Mouse (Mus musculus) heart, embryonic 10.5 days (tissue): ENCODE results near the gene Tubb4b. TPM values are rescaled to one million over a fixed set of nuclear protein-coding genes. Genes with fewer than 3 reads are reported as not detected.
A peak's percentile ranks its signal among the peaks of the same experiment; 100 is the strongest.

ENCODE experiments used
- DNase-seq: peaks from one replicate; pipeline ENCODE4 v3.0.0-alpha.2; 2017; ENCODE audit warnings: low spot score
- H3K27ac ChIP-seq: fragments of 300-500 bp; sonication (generic); 2 replicates; pipeline ENCODE4 v1.5.1; 2016; ENCODE audit warnings: mild to moderate bottlenecking
- H3K27me3 ChIP-seq: fragments of 300-500 bp; sonication (generic); 2 replicates; pipeline ENCODE4 v1.6.1; 2016; ENCODE audit warnings: mild to moderate bottlenecking; ENCODE audit not compliant: poor library complexity, insufficient read depth, severe bottlenecking
- H3K36me3 ChIP-seq: fragments of 300-500 bp; sonication (generic); 2 replicates; pipeline ENCODE4 v1.6.1; 2016; ENCODE audit warnings: mild to moderate bottlenecking, moderate library complexity
- H3K4me1 ChIP-seq: fragments of 300-500 bp; sonication (generic); 2 replicates; pipeline ENCODE4 v1.6.1; 2016; ENCODE audit warnings: mild to moderate bottlenecking
- H3K4me3 ChIP-seq: fragments of 300-500 bp; sonication (generic); 2 replicates; pipeline ENCODE4 v1.5.1; 2016; ENCODE audit warnings: mild to moderate bottlenecking, moderate library complexity
- H3K9me3 ChIP-seq: fragments of 300-500 bp; sonication (generic); 2 replicates; pipeline ENCODE4 v1.6.1; 2016; ENCODE audit warnings: mild to moderate bottlenecking, moderate library complexity
- WGBS: fragments of 180-500 bp; shearing (Covaris S2); methylation state at CpG from one replicate; pipeline ENCODE4 v1.1.7; 2016; 5-methylcytosine and 5-hydroxymethylcytosine counted together
- polyA plus RNA-seq: library from polyadenylated mRNA; unstranded; fragments of >200 nt; fragmentation: Nextera tagmentation; extraction: Ambion mirVana; gene quantifications from 2 replicates; pipeline ENCODE4 v1.2.1, GENCODE M21; 2016

Gene Tubb4b
- 544 and 610 TPM in 2 replicates for polyA plus RNA-seq

DNA sequence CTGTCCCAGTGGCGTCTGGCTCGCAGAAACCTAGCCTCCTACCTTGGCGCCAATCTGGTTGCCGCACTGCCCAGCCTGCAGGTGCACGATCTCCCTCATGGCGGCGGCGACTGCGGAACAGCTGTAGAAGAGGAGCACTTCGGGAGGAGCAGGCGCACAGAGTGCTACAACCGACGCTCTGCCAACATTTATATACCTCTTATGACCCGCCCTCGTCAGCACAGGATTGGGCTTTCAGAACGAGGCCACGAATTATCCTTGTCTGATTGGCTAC, at the start of gene Tubb4b:
TSS of gene Tubb4b (minus strand) at position 211 of the 274 bp plus-strand sequence.
- peak within 1 kb of the TSS; percentile 93 for H3K27ac ChIP-seq
- 0 out of 2 replicates have a peak, but pooled peaks cover 3% of the 10 kb centered on the region for H3K27me3 ChIP-seq
- H3K4me1 ChIP-seq: peaks cover 38% of the 10 kb centered on the region
- peaks cover 17% of the 10 kb centered on the region for H3K36me3 ChIP-seq
- no peak for DNase-seq
- WGBS: 0% methylated on average over 17 of the region's 17 CpGs
- no peaks in the 10 kb centered on the region for H3K9me3 ChIP-seq
- H3K4me3 ChIP-seq: peak within 1 kb of the TSS; percentile 82

DNA sequence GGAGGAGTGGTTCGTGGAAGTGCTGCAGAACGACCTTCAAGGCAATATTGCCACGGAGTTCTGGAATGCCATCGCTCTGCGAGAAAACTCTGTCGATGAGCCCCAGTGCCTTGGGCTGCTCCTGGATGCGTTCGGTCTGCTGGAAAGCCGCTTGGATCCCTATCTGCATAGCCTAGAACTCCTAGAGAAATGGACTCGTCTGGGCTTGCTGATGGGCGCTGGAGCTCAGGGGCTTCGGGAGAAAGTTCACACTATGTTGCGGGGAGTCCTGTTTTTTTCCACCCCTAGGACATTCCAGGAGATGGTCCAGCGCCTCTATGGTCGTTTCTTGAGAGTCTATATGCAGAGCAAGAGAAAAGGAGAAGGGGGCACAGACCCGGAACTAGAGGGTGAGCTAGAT, 48.5 kb upstream of the Tubb4b start:
- Histone ChIP-seq H3K27me3 (no peaks in the 10 kb centered on the region), H3K27ac (peak overlapping the region; percentile 92), H3K36me3 (peaks cover 80% of the 10 kb centered on the region), H3K4me1 (peaks cover 26% of the 10 kb centered on the region), H3K4me3 (peak overlapping the region; percentile 91), H3K9me3 (no peaks in the 10 kb centered on the region)
- 27% methylated on average over 16 of the region's 16 CpGs for WGBS
- no peak for DNase-seq

DNA sequence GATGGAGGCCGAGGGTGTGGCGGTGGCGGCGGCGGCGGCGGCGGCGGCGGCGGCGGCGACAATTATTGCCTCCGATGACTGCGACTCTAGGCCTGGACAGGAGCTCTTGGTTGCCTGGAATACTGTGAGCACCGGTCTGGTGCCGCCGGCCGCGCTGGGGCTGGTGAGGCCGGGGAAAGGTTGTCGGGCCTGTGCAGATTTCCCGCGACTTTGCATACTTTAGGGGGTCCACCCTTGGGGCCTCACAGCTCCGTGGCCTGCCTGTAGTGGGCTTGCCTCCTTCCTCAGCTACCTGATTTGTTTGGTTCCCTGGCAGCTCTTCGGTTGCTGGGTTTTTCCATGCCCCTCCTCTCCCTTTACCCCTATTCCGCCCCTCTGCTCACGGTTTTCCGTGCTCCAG, 48.0 kb upstream of the Tubb4b start:
- peak overlapping the region; percentile 91 for H3K4me3 ChIP-seq
- H3K9me3 ChIP-seq: no peaks in the 10 kb centered on the region
- H3K27me3 ChIP-seq: no peaks in the 10 kb centered on the region
- H3K36me3 ChIP-seq: peaks cover 79% of the 10 kb centered on the region
- DNase-seq: no peak
- H3K27ac ChIP-seq: peak overlapping the region; percentile 92
- peaks cover 26% of the 10 kb centered on the region for H3K4me1 ChIP-seq
- WGBS: under 1% methylated on average over 29 of the region's 29 CpGs

- Histone ChIP-seq H3K4me3 (peak within 1 kb of the TSS; percentile 91), H3K27ac (peak within 1 kb of the TSS; percentile 92), H3K36me3 (peaks cover 74% of the 10 kb centered on the region), H3K4me1 (peaks cover 31% of the 10 kb centered on the region), H3K9me3 (no peaks in the 10 kb centered on the region), H3K27me3 (no peaks in the 10 kb centered on the region)
- under 1% methylated on average over 55 of the region's 55 CpGs for WGBS
- peak; percentile 99 for DNase-seq
Measured at GRCm38 (mm10) chr2:25271827-25272511, 47.5 kb upstream of the Tubb4b start, which contains the start of the genes Ssna1 and Anapc2. Ssna1 (minus strand) TSS chr2:25272438. Anapc2 (plus strand) TSS chr2:25272478.

DNA sequence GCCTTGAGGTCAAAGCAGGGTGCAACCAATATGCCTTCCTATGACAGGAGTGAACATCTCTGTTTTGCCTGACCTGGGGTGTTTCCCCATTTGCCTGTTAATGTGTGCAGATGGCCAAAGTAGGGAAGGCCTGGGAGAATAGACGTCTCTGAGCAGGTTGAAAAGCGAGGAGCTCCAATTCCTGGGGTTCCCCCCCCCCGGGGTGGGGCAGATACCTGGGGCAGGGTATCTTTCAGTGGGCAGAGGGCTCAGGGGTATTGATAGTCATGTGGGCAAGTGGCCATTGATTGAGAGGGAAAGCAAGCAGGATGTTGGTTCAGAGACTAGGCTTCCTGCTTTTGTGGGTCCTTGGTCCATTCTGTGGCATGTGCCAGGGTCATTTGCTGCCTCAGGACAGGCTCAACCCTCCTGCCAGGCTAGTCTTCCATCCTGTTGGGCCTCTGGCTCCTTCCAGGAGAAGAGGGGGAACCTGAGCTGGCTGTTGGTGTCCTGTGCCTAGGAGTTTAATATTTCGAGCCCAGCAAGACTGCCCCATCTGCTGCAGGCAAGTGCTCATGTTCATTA, 43.3 kb upstream of the Tubb4b start:
- H3K4me1 ChIP-seq: peaks cover 50% of the 10 kb centered on the region
- no peak overlapping the region for H3K27ac ChIP-seq
- no peak for DNase-seq
- peaks cover 25% of the 10 kb centered on the region for H3K27me3 ChIP-seq
- H3K4me3 ChIP-seq: no peak overlapping the region
- H3K9me3 ChIP-seq: no peaks in the 10 kb centered on the region
- WGBS: 66% methylated on average over 4 of the region's 4 CpGs
- H3K36me3 ChIP-seq: peaks cover 36% of the 10 kb centered on the region

DNA sequence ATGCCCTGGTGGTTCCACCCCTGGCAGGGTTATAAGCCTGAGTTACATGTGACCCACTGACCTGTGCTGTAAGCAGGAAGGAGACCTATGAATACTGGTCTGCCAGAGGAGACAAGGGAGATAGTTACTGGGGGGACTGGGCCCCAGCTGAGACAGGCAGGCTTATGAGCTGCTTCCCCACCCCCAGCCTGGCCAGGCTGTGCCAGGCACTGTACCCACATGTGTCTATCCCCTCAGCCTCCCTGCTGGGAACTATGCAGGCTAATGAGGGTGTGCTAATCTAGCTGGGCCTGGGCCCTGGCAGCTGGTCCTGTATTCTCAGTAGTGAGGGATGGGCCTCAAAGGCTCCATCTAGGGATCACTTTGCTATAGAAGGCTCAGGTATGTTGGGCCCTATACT, 42.7 kb upstream of the Tubb4b start:
- no peak overlapping the region for H3K4me3 ChIP-seq
- no peaks in the 10 kb centered on the region for H3K9me3 ChIP-seq
- peaks cover 49% of the 10 kb centered on the region for H3K4me1 ChIP-seq
- H3K27me3 ChIP-seq: peaks cover 25% of the 10 kb centered on the region
- H3K36me3 ChIP-seq: peaks cover 36% of the 10 kb centered on the region
- H3K27ac ChIP-seq: no peak overlapping the region
- DNase-seq: no peak

GRCm38 (mm10) chr2:25266720-25267119, 42.2 kb upstream of the Tubb4b start:
- Histone ChIP-seq H3K4me1 (peaks cover 48% of the 10 kb centered on the region), H3K4me3 (no peak overlapping the region), H3K27ac (peak overlapping the region; percentile 31; the same call in 1 of the 2 replicates)

GRCm38 (mm10) chr2:25265897-25266656, 41.6 kb upstream of the Tubb4b start:
- H3K4me3 ChIP-seq: peak overlapping the region; percentile 25; the same call in 1 of the 2 replicates
- H3K27me3 ChIP-seq: peaks cover 25% of the 10 kb centered on the region
- peaks cover 42% of the 10 kb centered on the region for H3K4me1 ChIP-seq
- DNase-seq: no peak
- peak overlapping the region; percentile 31 for H3K27ac ChIP-seq
- no peaks in the 10 kb centered on the region for H3K9me3 ChIP-seq
- 58% methylated on average over 6 of the region's 6 CpGs for WGBS
- H3K36me3 ChIP-seq: peaks cover 33% of the 10 kb centered on the region

More at GRCm38 (mm10) chr2:25266720-25267119, 42.2 kb upstream of the Tubb4b start:
- Histone ChIP-seq H3K9me3 (no peaks in the 10 kb centered on the region), H3K27me3 (peaks cover 25% of the 10 kb centered on the region), H3K36me3 (peaks cover 36% of the 10 kb centered on the region)
- WGBS: 42% methylated on average over 2 of the region's 2 CpGs
- no peak for DNase-seq

DNA sequence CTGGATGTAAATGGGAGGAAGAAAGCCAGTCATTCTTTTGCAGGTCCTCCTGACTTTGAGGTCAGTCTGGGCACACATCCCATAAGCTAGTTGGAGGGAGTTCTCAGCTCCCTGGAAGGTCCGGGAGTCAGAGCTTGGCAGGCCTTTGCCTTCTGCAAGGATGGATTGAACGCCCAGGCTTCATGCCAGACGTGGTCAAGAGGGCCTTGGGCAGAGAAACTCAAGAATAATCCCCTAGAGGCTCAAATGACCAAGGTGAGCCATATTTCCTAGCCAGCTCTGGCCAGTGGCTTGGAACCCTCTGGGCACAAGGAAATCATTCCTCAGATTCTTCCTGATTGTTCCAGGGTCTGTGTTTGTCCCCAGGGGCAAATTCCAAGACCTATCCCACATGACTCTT, 40.3 kb upstream of the Tubb4b start:
- H3K27me3 ChIP-seq: peaks cover 25% of the 10 kb centered on the region
- H3K36me3 ChIP-seq: peaks cover 22% of the 10 kb centered on the region
- H3K4me1 ChIP-seq: peaks cover 36% of the 10 kb centered on the region
- no peak for DNase-seq
- no peak overlapping the region for H3K27ac ChIP-seq
- no peaks in the 10 kb centered on the region for H3K9me3 ChIP-seq
- 69% methylated on average over 3 of the region's 3 CpGs for WGBS
- no peak overlapping the region for H3K4me3 ChIP-seq

GRCm38 (mm10) chr2:25264286-25264660, 39.8 kb upstream of the Tubb4b start:
- H3K36me3 ChIP-seq: peaks cover 16% of the 10 kb centered on the region
- no peaks in the 10 kb centered on the region for H3K9me3 ChIP-seq
- no peak overlapping the region for H3K27ac ChIP-seq
- H3K27me3 ChIP-seq: peaks cover 25% of the 10 kb centered on the region
- H3K4me1 ChIP-seq: peaks cover 36% of the 10 kb centered on the region
- no peak for DNase-seq
- peak overlapping the region; percentile 80; the same call in 1 of the 2 replicates for H3K4me3 ChIP-seq
- 68% methylated on average over 5 of the region's 5 CpGs for WGBS

- Histone ChIP-seq H3K4me3 (peak overlapping the region; percentile 80), H3K27me3 (peaks cover 25% of the 10 kb centered on the region), H3K36me3 (peaks cover 11% of the 10 kb centered on the region; the same call in 1 of the 2 replicates), H3K4me1 (peaks cover 36% of the 10 kb centered on the region), H3K9me3 (no peaks in the 10 kb centered on the region), H3K27ac (peak overlapping the region; percentile 77)
- no peak for DNase-seq
- 20% methylated on average over 12 of the region's 12 CpGs for WGBS
Measured at GRCm38 (mm10) chr2:25263623-25264285, 39.3 kb upstream of the Tubb4b start.

DNA sequence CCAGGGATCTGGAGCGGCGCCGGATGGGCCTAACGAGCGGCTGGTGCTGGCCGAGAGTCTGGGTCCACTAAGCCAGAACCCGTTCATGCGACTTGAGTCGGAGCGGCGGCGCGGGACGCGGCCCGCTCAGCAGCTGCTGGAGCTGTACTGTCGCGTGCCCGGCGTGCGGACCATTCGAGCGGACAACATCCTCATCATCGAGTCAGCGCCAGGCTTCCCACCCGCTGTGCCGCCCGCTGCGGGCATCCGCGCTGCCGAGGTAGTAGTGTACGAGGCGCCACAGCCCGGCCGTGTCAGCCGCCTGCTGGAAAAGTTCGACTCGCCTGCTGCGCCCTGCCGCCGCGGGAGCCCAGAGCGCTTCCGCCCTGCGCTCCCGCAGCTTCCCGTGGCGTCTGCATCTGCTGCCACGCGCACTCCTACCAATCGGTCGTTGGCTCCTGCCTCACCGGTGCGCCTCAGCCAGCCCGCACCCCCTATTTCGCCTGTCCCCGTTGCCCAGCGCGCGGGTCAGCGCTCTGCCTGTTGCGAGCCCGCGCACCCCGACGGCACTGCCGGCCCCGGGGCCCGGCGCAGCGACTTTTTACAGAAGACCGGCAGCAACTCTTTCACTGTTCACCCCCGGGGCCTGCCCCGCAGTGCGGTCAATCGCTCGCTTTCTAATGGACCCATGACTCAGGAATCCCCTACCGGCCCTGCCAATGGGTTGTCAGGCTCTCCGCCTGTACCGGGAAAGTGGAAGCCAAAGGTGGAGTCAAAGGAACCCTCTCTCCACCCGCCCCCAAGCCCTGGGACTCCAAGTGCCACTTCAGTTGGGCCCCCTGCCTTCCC, 38.5 kb upstream of the Tubb4b start:
- WGBS: under 1% methylated on average over 82 of the region's 82 CpGs
- no peaks in the 10 kb centered on the region for H3K9me3 ChIP-seq
- H3K4me1 ChIP-seq: peaks cover 36% of the 10 kb centered on the region
- H3K27ac ChIP-seq: peak overlapping the region; percentile 77
- peak overlapping the region; percentile 80 for H3K4me3 ChIP-seq
- no peak for DNase-seq
- peaks cover 25% of the 10 kb centered on the region for H3K27me3 ChIP-seq
- 0 out of 2 replicates have a peak, but pooled peaks cover 4% of the 10 kb centered on the region for H3K36me3 ChIP-seq
